Mouse (Mus musculus): ENCODE results near the gene Dok5. TPM values are rescaled to one million over a fixed set of nuclear protein-coding genes. Genes with fewer than 3 reads are reported as not detected.

Gene Dok5
- polyA plus RNA-seq, 1 experiment: not detected

- no peak overlapping the region for H3K27ac ChIP-seq (ENCODE audit: insufficient read depth, low read depth, low read length)
- H3K4me3 ChIP-seq (ENCODE audit: insufficient read depth, low read length): no peak overlapping the region
- TF ChIP-seq POLR2A (IDR thresholded peaks at IDR 0.05; ENCODE audit: borderline replicate concordance, low read depth, low read length) (no peak), CTCF (IDR thresholded peaks at IDR 0.05; ENCODE audit: low read depth, low read length) (no peak)
- no peaks in the 10 kb centered on the region for H3K4me1 ChIP-seq (ENCODE audit: control insufficient read depth, insufficient read depth, low read length)
Measured at GRCm38 (mm10) chr2:170758201-170758600, 26.6 kb downstream of the Dok5 start.

- no peaks in the 10 kb centered on the region for H3K4me1 ChIP-seq (ENCODE audit: control insufficient read depth, insufficient read depth, low read length)
- H3K27ac ChIP-seq (ENCODE audit: insufficient read depth, low read depth, low read length): no peak overlapping the region
- H3K4me3 ChIP-seq (ENCODE audit: insufficient read depth, low read length): no peak overlapping the region
- TF ChIP-seq POLR2A (IDR thresholded peaks at IDR 0.05; ENCODE audit: borderline replicate concordance, low read depth, low read length) (no peak), CTCF (IDR thresholded peaks at IDR 0.05; ENCODE audit: low read depth, low read length) (no peak)
Measured at GRCm38 (mm10) chr2:170764704-170765103, 33.1 kb downstream of the Dok5 start.

GRCm38 (mm10) chr2:170767243-170767642, 35.6 kb downstream of the Dok5 start:
- no peak overlapping the region for H3K27ac ChIP-seq (ENCODE audit: insufficient read depth, low read depth, low read length)
- H3K4me3 ChIP-seq (ENCODE audit: insufficient read depth, low read length): no peak overlapping the region
- no peaks in the 10 kb centered on the region for H3K4me1 ChIP-seq (ENCODE audit: control insufficient read depth, insufficient read depth, low read length)
- TF ChIP-seq CTCF (IDR thresholded peaks at IDR 0.05; ENCODE audit: low read depth, low read length): no peak
- no peak for TF ChIP-seq POLR2A (IDR thresholded peaks at IDR 0.05; ENCODE audit: borderline replicate concordance, low read depth, low read length)

- Histone ChIP-seq H3K4me3 (ENCODE audit: insufficient read depth, low read length) (no peak overlapping the region), H3K27ac (ENCODE audit: insufficient read depth, low read depth, low read length) (no peak overlapping the region), H3K4me1 (ENCODE audit: control insufficient read depth, insufficient read depth, low read length) (no peaks in the 10 kb centered on the region)
- TF ChIP-seq POLR2A (IDR thresholded peaks at IDR 0.05; ENCODE audit: borderline replicate concordance, low read depth, low read length) (no peak), CTCF (IDR thresholded peaks at IDR 0.05; ENCODE audit: low read depth, low read length) (no peak)
Measured at GRCm38 (mm10) chr2:170768699-170769098, 37.1 kb downstream of the Dok5 start.

GRCm38 (mm10) chr2:170771555-170771954, 39.9 kb downstream of the Dok5 start:
- Histone ChIP-seq H3K27ac (ENCODE audit: insufficient read depth, low read depth, low read length) (no peak overlapping the region), H3K4me3 (ENCODE audit: insufficient read depth, low read length) (no peak overlapping the region), H3K4me1 (ENCODE audit: control insufficient read depth, insufficient read depth, low read length) (no peaks in the 10 kb centered on the region)
- TF ChIP-seq CTCF (IDR thresholded peaks at IDR 0.05; ENCODE audit: low read depth, low read length) (no peak), POLR2A (IDR thresholded peaks at IDR 0.05; ENCODE audit: borderline replicate concordance, low read depth, low read length) (no peak)

GRCm38 (mm10) chr2:170772126-170772884, 40.7 kb downstream of the Dok5 start:
- no peak overlapping the region for H3K4me3 ChIP-seq (ENCODE audit: insufficient read depth, low read length)
- no peak for TF ChIP-seq CTCF (IDR thresholded peaks at IDR 0.05; ENCODE audit: low read depth, low read length)
- TF ChIP-seq POLR2A (IDR thresholded peaks at IDR 0.05; ENCODE audit: borderline replicate concordance, low read depth, low read length): no peak
- no peak overlapping the region for H3K27ac ChIP-seq (ENCODE audit: insufficient read depth, low read depth, low read length)
- no peaks in the 10 kb centered on the region for H3K4me1 ChIP-seq (ENCODE audit: control insufficient read depth, insufficient read depth, low read length)

GRCm38 (mm10) chr2:170772885-170773270, 41.3 kb downstream of the Dok5 start:
- no peak overlapping the region for H3K4me3 ChIP-seq (ENCODE audit: insufficient read depth, low read length)
- no peaks in the 10 kb centered on the region for H3K4me1 ChIP-seq (ENCODE audit: control insufficient read depth, insufficient read depth, low read length)
- TF ChIP-seq POLR2A (IDR thresholded peaks at IDR 0.05; ENCODE audit: borderline replicate concordance, low read depth, low read length) (no peak), CTCF (IDR thresholded peaks at IDR 0.05; ENCODE audit: low read depth, low read length) (no peak)
- H3K27ac ChIP-seq (ENCODE audit: insufficient read depth, low read depth, low read length): no peak overlapping the region

- Histone ChIP-seq H3K4me1 (ENCODE audit: control insufficient read depth, insufficient read depth, low read length) (no peaks in the 10 kb centered on the region), H3K4me3 (ENCODE audit: insufficient read depth, low read length) (no peak overlapping the region), H3K27ac (ENCODE audit: insufficient read depth, low read depth, low read length) (no peak overlapping the region)
- no peak for TF ChIP-seq POLR2A (IDR thresholded peaks at IDR 0.05; ENCODE audit: borderline replicate concordance, low read depth, low read length)
- TF ChIP-seq CTCF (IDR thresholded peaks at IDR 0.05; ENCODE audit: low read depth, low read length): no peak
Measured at GRCm38 (mm10) chr2:170775577-170775976, 44.0 kb downstream of the Dok5 start.

GRCm38 (mm10) chr2:170776107-170776506, 44.5 kb downstream of the Dok5 start:
- Histone ChIP-seq H3K27ac (ENCODE audit: insufficient read depth, low read depth, low read length) (no peak overlapping the region), H3K4me1 (ENCODE audit: control insufficient read depth, insufficient read depth, low read length) (no peaks in the 10 kb centered on the region), H3K4me3 (ENCODE audit: insufficient read depth, low read length) (no peak overlapping the region)
- no peak for TF ChIP-seq CTCF (IDR thresholded peaks at IDR 0.05; ENCODE audit: low read depth, low read length)
- no peak for TF ChIP-seq POLR2A (IDR thresholded peaks at IDR 0.05; ENCODE audit: borderline replicate concordance, low read depth, low read length)

GRCm38 (mm10) chr2:170777572-170777971, 46.0 kb downstream of the Dok5 start:
- no peak overlapping the region for H3K27ac ChIP-seq (ENCODE audit: insufficient read depth, low read depth, low read length)
- no peaks in the 10 kb centered on the region for H3K4me1 ChIP-seq (ENCODE audit: control insufficient read depth, insufficient read depth, low read length)
- no peak overlapping the region for H3K4me3 ChIP-seq (ENCODE audit: insufficient read depth, low read length)
- TF ChIP-seq CTCF (IDR thresholded peaks at IDR 0.05; ENCODE audit: low read depth, low read length): no peak
- no peak for TF ChIP-seq POLR2A (IDR thresholded peaks at IDR 0.05; ENCODE audit: borderline replicate concordance, low read depth, low read length)
